Mouse (Mus musculus) neural tube, embryonic 12.5 days (tissue): ENCODE measurements around the gene Rora. TPM values are rescaled to one million over a fixed set of nuclear protein-coding genes. Genes with fewer than 3 reads are reported as not detected.

Experiments
- ATAC-seq: fragments of 200-750 bp; cut with Nextera tagmentation; 2 replicates; pipeline ENCODE4 v1.8.0; 2017; ENCODE audit warnings: low read depth, mild to moderate bottlenecking, moderate TSS enrichment, moderate library complexity; ENCODE audit not compliant: low FRiP score
- H3K27ac ChIP-seq: fragments of 300-500 bp; sonication (generic); 2 replicates; pipeline ENCODE4 v1.5.1; 2016
- H3K27me3 ChIP-seq: fragments of 300-500 bp; sonication (generic); replicated peaks from 2 replicates; pipeline ENCODE4 v1.6.1; 2016; ENCODE audit warnings: mild to moderate bottlenecking
- H3K36me3 ChIP-seq: fragments of 300-500 bp; sonication (generic); 2 replicates; pipeline ENCODE4 v1.6.1; 2016; ENCODE audit warnings: mild to moderate bottlenecking
- H3K4me1 ChIP-seq: fragments of 300-500 bp; sonication (generic); 2 replicates; pipeline ENCODE4 v1.6.1; 2016
- H3K4me2 ChIP-seq: fragments of 300-500 bp; sonication (generic); replicated peaks from 2 replicates; pipeline ENCODE4 v1.6.1; 2016; ENCODE audit warnings: mild to moderate bottlenecking
- H3K4me3 ChIP-seq: fragments of 300-500 bp; sonication (generic); 2 replicates; pipeline ENCODE4 v1.5.1; 2016
- H3K9ac ChIP-seq: fragments of 300-500 bp; sonication (generic); 2 replicates; pipeline ENCODE4 v1.6.1; 2016; ENCODE audit warnings: mild to moderate bottlenecking
- H3K9me3 ChIP-seq: fragments of 300-500 bp; sonication (generic); 2 replicates; pipeline ENCODE4 v1.6.1; 2016; ENCODE audit warnings: mild to moderate bottlenecking
- WGBS: fragments of 180-500 bp; shearing (Covaris S2); methylation state at CpG from one replicate; pipeline ENCODE4 v1.1.7; 2016; 5-methylcytosine and 5-hydroxymethylcytosine counted together
- polyA plus RNA-seq: library from polyadenylated mRNA; unstranded; fragments of >200 nt; fragmentation: Nextera tagmentation; extraction: Ambion mirVana; gene quantifications from 2 replicates; pipeline ENCODE4 v1.2.1, GENCODE M21; 2016

The Rora gene
- polyA plus RNA-seq, 1 experiment from 2014 or later: 5.3 TPM

DNA sequence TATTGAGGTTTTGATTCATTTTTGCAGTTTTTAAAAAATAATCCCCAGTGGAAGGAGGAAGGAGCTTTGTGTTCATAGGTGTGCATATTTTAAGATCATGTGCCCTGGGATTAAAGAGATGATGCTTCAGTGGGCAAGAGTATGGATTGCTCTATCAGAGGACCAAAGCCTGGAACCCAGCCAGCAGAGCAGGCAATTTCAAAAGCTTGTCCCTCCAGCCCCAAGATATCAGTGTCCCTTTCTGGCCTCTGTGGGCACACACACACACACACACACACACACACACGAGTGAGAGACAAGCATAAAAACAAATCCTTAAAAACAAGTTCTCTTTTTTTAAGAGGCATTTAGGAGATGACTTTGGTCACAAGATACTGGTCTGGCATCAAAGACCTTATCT is 727.0 kb downstream of the Rora start:
- 97% methylated on average over 1 of the region's 1 CpGs for WGBS
- no peak for ATAC-seq

DNA sequence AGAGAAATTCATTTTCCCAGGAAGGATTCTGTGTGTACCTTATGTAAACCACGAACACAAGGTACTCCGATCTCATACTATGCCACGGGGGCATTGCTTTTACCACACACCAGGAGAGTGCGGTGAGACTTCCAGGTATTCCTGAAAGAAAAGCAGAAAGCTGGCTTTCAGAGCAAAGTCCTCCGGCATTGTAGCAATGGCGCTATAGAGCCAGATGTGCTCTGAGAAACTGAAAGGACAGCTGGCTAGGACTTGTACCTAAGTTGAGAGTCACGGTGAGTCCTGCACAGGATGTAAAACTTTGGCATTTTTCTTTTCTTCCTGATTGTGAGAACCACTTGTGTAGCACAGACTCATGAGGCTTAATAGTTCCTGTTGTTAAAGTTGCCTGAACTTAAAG is 728.2 kb downstream of the Rora start:
- no peak for ATAC-seq
- H3K4me3 ChIP-seq: no peak overlapping the region
- 61% methylated on average over 7 of the region's 7 CpGs for WGBS
- H3K9me3 ChIP-seq: no peaks in the 10 kb centered on the region
- H3K36me3 ChIP-seq: peaks cover 3% of the 10 kb centered on the region; the same call in 1 of the 2 replicates
- no peaks in the 10 kb centered on the region for H3K27me3 ChIP-seq
- no peaks in the 10 kb centered on the region for H3K4me1 ChIP-seq
- no peak overlapping the region for H3K27ac ChIP-seq
- no peak overlapping the region for H3K9ac ChIP-seq
- no peak overlapping the region for H3K4me2 ChIP-seq

More for the DNA sequence above, 727.0 kb downstream of the Rora start:
- Histone ChIP-seq H3K4me1 (no peaks in the 10 kb centered on the region), H3K4me3 (no peak overlapping the region), H3K9ac (no peak overlapping the region), H3K27me3 (no peaks in the 10 kb centered on the region), H3K9me3 (no peaks in the 10 kb centered on the region), H3K27ac (no peak overlapping the region), H3K36me3 (peaks cover 4% of the 10 kb centered on the region; the same call in 1 of the 2 replicates), H3K4me2 (no peak overlapping the region)

DNA sequence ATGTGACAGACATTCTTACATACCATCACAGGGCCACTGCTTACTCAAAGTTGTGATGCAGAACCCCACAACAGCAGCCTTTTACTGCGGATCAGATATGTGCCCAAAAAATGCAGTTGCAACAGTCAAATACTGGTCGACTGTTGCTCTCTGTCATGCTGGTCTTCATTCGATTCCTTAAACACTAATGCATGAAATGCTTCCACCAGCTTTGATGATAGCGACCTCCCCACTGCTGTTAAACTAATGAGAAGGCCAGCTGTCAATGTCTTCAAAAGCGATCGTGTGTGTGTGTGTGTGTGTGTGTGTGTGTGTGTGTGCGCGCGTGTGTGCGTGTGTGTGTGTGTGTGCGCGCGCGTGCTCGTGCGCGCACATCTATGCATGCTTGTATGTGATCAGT is 730.9 kb downstream of the Rora start:
- no peak overlapping the region for H3K27ac ChIP-seq
- no peak for ATAC-seq
- no peaks in the 10 kb centered on the region for H3K36me3 ChIP-seq
- no peaks in the 10 kb centered on the region for H3K9me3 ChIP-seq
- WGBS: 91% methylated on average over 17 of the region's 17 CpGs
- H3K4me1 ChIP-seq: no peaks in the 10 kb centered on the region
- no peak overlapping the region for H3K9ac ChIP-seq
- H3K27me3 ChIP-seq: no peaks in the 10 kb centered on the region
- H3K4me3 ChIP-seq: no peak overlapping the region
- H3K4me2 ChIP-seq: no peak overlapping the region

DNA sequence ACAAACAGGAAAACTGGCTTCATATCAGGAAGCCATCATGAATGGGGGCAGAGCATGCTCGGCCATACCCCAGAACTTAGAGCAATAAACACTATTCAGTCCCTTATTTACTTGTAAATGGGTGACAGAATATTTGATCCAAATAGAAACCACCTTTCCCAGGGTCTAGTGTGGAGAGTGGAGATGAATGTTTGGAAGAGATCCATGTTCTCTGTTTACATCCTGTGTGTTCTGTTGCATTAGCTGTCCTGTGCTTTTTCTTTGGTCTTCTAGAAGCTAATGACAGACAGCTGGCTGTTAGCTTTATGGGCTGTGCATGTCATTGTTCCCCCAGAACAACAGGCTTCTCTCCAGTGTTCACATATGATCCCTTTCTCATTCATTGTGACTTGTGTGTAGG is 731.3 kb downstream of the Rora start:
- H3K27me3 ChIP-seq: no peaks in the 10 kb centered on the region
- no peak overlapping the region for H3K4me2 ChIP-seq
- no peak overlapping the region for H3K4me3 ChIP-seq
- WGBS: 78% methylated on average over 1 of the region's 1 CpGs
- no peaks in the 10 kb centered on the region for H3K4me1 ChIP-seq
- no peak overlapping the region for H3K9ac ChIP-seq
- H3K27ac ChIP-seq: no peak overlapping the region
- no peak for ATAC-seq
- no peaks in the 10 kb centered on the region for H3K9me3 ChIP-seq
- no peaks in the 10 kb centered on the region for H3K36me3 ChIP-seq

DNA sequence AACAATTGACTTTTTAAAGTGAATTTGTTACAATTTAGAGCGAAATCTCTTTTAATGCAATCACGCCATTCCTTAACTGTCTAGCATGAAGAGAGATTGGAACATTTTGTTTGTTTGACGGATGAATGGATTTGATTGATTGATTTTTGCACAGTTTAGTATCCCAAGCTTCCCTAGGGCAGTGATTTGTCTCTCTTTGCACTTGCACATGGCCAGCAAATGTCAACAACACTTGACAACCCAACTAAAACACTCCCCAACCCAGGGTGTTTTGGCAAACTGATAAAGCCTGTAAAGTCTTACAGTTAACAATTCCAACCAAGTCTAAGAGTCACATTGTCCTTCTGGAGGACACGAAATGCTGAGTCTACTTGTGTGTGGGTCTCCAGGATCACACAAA is 733.7 kb downstream of the Rora start:
- Histone ChIP-seq H3K27ac (no peak overlapping the region), H3K9ac (no peak overlapping the region), H3K4me3 (no peak overlapping the region), H3K4me1 (no peaks in the 10 kb centered on the region), H3K9me3 (no peaks in the 10 kb centered on the region), H3K36me3 (no peaks in the 10 kb centered on the region), H3K4me2 (no peak overlapping the region), H3K27me3 (no peaks in the 10 kb centered on the region)
- WGBS: 90% methylated on average over 4 of the region's 4 CpGs
- ATAC-seq: no peak

DNA sequence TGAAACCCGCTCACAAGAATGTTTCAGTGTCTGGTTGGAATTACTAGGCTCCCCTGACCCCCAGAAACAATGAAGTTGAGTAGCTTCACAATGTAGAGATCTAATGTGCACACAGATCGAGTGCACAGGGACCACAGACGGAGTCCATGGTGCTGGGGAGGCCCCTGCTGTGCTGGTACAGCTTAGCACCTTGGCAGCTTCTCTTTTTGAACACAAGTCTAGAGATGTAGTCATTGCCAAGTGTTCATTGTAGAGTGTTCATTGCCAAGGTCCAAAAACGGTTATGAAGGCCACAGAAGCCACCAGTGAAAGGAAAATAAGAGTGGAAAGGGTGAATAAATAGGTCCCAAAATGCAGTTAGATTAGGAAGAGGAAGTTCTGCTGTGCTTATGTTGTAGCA is 737.0 kb downstream of the Rora start:
- no peak for ATAC-seq
- H3K4me2 ChIP-seq: no peak overlapping the region
- H3K9ac ChIP-seq: no peak overlapping the region
- 74% methylated on average over 4 of the region's 4 CpGs for WGBS
- H3K27me3 ChIP-seq: no peaks in the 10 kb centered on the region
- H3K9me3 ChIP-seq: no peaks in the 10 kb centered on the region
- H3K4me1 ChIP-seq: no peaks in the 10 kb centered on the region
- H3K4me3 ChIP-seq: no peak overlapping the region
- no peaks in the 10 kb centered on the region for H3K36me3 ChIP-seq
- H3K27ac ChIP-seq: no peak overlapping the region

DNA sequence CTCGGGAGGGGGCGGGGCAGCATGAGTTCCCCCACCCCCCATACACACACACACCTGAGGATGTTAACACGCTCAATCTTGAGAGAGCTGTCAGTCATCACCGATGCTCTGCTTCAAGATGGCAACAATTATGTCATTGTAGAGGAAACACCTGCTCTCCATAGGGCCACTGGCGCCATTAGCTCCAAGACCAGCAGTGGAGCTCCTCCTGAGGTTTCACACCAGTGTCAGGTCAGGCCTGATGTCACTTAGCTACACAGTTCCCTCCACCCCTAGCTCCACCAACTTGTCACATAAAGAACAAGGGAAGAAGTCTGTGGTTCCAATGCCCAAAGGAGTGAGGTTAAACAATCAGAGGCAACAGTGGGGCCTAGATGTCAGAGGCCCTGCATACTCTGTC is 740.6 kb downstream of the Rora start:
- H3K9me3 ChIP-seq: no peaks in the 10 kb centered on the region
- H3K4me2 ChIP-seq: no peak overlapping the region
- no peaks in the 10 kb centered on the region for H3K36me3 ChIP-seq
- H3K27ac ChIP-seq: no peak overlapping the region
- H3K4me1 ChIP-seq: peaks cover 6% of the 10 kb centered on the region
- no peak overlapping the region for H3K4me3 ChIP-seq
- 87% methylated on average over 5 of the region's 5 CpGs for WGBS
- ATAC-seq: no peak
- no peak overlapping the region for H3K9ac ChIP-seq
- no peaks in the 10 kb centered on the region for H3K27me3 ChIP-seq

DNA sequence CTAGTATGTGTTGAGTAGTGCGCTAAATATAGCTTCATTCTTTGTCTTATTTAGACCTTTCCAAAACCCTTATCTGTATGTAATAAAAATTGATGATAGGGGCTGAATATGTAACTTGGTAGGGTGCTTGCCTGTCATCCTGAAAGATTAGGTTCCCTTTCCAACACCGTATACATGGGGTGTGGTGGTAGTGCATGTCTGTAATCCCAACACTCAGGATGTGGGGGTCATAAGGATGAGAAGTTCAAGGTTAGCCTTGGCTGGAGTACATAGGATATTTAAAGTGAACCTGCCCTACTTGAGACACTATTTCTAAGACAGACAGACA is 743.8 kb downstream of the Rora start:
- H3K4me1 ChIP-seq: peaks cover 6% of the 10 kb centered on the region
- H3K27ac ChIP-seq: no peak overlapping the region
- peak overlapping the region; percentile 94 for H3K9ac ChIP-seq
- H3K9me3 ChIP-seq: no peaks in the 10 kb centered on the region
- peak overlapping the region; percentile 76 for H3K4me3 ChIP-seq
- ATAC-seq: peak; percentile 42; the same call in 1 of the 2 replicates
- H3K27me3 ChIP-seq: no peaks in the 10 kb centered on the region
- H3K36me3 ChIP-seq: no peaks in the 10 kb centered on the region
- WGBS: 67% methylated on average over 2 of the region's 2 CpGs
- H3K4me2 ChIP-seq: peak overlapping the region; percentile 70

DNA sequence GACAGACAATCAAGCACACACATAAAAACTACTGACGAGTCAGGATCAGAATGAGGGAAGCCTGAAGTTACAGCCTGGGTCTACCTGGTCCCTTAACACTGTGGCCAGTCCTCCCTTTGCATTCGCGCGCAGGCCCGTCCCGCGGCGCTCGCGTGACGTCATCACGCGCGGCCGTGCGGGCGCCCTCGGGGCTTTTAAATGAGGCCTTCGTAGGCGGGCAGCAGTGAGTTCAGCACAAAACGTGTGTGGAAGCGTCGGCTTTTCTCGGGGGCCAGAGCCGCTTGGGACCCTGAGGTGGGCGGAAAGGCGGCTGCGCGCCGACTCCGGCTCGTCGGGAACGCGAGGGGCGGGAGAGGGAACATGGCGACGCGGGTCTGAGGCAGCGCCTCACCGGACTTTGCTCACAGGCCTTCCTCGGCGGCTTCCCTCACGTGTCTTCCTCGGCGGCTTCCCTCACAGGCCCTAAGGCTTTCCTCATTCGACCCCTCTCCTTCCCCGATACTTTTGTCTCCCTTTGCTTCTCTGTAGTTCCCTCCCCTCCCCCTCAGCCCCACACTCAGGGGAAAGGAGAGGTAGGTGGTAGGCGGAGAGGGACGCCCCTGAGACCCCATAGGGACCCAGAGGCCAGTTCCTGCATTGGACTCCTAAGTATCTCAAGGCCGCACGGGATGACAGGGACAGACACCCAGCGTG is 744.3 kb downstream of the Rora start, which contains the start of gene Ice2:
TSS of gene Ice2 (plus strand) at position 147 of the 693 bp plus-strand sequence.
- H3K9me3 ChIP-seq: no peaks in the 10 kb centered on the region
- no peaks in the 10 kb centered on the region for H3K36me3 ChIP-seq
- H3K4me1 ChIP-seq: peaks cover 6% of the 10 kb centered on the region
- peak within 1 kb of the TSS; percentile 94 for H3K9ac ChIP-seq
- ATAC-seq: peak; percentile 93
- WGBS: under 1% methylated on average over 53 of the region's 53 CpGs
- peak within 1 kb of the TSS; percentile 72 for H3K27ac ChIP-seq
- peak within 1 kb of the TSS; percentile 70 for H3K4me2 ChIP-seq
- peak within 1 kb of the TSS; percentile 76 for H3K4me3 ChIP-seq
- H3K27me3 ChIP-seq: no peaks in the 10 kb centered on the region

DNA sequence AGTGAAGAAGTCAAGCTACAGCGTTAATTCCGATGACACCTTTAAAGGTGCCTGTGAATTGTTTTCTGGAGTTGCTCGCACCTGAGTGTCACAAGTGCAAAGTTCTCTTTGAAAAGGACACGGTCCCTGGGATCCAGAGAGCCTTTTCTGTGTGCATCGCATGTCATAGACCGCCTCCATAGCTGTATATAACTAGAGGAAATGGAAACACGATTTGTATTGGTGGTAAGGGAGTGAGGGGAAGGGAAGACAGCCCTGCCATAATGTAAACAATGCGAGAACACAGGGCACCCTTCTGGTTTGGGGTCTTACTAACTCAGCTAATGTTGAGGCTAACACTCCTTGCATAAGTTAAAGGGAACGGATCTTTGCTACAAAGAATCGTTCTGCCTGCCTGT is 744.9 kb downstream of the Rora start:
- Histone ChIP-seq H3K27me3 (no peaks in the 10 kb centered on the region), H3K9me3 (no peaks in the 10 kb centered on the region), H3K4me1 (peaks cover 6% of the 10 kb centered on the region), H3K4me3 (peak overlapping the region; percentile 76), H3K4me2 (peak overlapping the region; percentile 70), H3K36me3 (no peaks in the 10 kb centered on the region), H3K9ac (peak overlapping the region; percentile 94), H3K27ac (peak overlapping the region; percentile 72; the same call in 1 of the 2 replicates)
- 26% methylated on average over 10 of the region's 10 CpGs for WGBS
- no peak for ATAC-seq

DNA sequence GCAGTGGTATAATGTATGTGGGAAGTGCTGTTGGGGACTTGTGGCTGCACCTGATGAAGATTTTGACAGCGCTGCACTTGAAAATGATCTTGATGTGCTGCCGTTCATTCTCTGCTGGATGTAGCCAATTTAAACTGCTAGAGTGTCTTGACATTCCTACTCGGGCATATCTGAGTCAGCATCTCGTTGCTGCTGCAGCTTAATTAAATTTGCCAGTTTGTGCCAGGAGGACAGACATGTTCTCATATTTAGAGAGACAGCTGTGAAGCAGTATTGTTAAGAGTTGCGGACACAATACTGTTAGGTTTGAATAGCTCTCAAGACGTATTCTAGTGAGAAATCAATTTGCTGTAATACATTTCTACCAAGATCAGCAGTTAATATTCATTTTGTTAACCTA is 751.1 kb downstream of the Rora start:
- H3K9ac ChIP-seq: no peak overlapping the region
- no peak overlapping the region for H3K27ac ChIP-seq
- no peak for ATAC-seq
- no peaks in the 10 kb centered on the region for H3K9me3 ChIP-seq
- H3K4me3 ChIP-seq: no peak overlapping the region
- H3K4me1 ChIP-seq: no peaks in the 10 kb centered on the region
- H3K4me2 ChIP-seq: no peak overlapping the region
- WGBS: 90% methylated on average over 6 of the region's 6 CpGs
- no peaks in the 10 kb centered on the region for H3K27me3 ChIP-seq
- H3K36me3 ChIP-seq: peaks cover 2% of the 10 kb centered on the region; the same call in 1 of the 2 replicates

DNA sequence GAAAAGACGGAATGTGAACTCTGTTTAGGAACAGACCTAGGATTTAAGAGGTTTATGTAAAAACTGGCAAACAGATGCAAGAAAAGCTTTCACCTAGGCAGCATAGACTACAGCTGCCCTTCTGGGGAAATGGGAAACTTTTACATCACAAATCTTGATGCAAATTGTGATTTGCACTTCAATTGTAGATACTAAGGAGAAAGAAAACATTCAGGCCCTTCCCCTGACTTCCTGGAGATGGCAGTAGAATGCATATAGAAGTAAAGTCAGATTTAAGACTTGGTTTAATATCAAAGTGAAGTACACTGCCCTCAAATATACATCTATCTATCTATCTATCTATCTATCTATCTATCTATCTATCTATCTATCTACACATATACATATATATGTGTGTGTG is 765.9 kb downstream of the Rora start:
- ATAC-seq: no peak
- H3K4me1 ChIP-seq: no peaks in the 10 kb centered on the region
- no peak overlapping the region for H3K9ac ChIP-seq
- no peak overlapping the region for H3K4me2 ChIP-seq
- WGBS: 96% methylated on average over 1 of the region's 1 CpGs
- no peak overlapping the region for H3K27ac ChIP-seq
- H3K27me3 ChIP-seq: no peaks in the 10 kb centered on the region
- no peaks in the 10 kb centered on the region for H3K9me3 ChIP-seq
- peaks cover 30% of the 10 kb centered on the region for H3K36me3 ChIP-seq
- no peak overlapping the region for H3K4me3 ChIP-seq

DNA sequence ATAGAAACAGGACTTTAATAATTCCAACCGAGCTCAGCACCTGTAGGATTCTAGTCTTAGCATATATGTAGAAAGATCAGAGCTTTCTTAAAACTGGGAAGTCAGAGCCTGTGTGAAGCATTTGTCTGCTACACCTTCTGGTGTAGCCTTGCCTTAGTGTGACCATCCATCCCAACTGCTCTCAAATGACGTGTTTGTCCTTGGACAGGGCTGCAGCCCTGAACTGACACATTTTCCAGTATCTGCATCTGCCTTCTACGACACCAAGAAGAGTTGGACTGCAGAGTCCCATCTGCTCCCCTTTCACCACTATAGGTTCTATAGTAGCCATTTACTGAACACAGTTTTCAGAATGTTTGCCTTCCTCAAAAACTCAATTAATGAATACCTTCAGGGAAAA is 776.9 kb downstream of the Rora start:
- ATAC-seq: no peak
- H3K27ac ChIP-seq: no peak overlapping the region
- no peaks in the 10 kb centered on the region for H3K4me1 ChIP-seq
- no peak overlapping the region for H3K4me3 ChIP-seq
- WGBS: 85% methylated on average over 3 of the region's 3 CpGs
- no peaks in the 10 kb centered on the region for H3K9me3 ChIP-seq
- no peak overlapping the region for H3K9ac ChIP-seq
- H3K36me3 ChIP-seq: peaks cover 25% of the 10 kb centered on the region
- H3K4me2 ChIP-seq: no peak overlapping the region
- no peaks in the 10 kb centered on the region for H3K27me3 ChIP-seq
